Mouse (Mus musculus) mesoderm, embryonic 11.5 days (tissue): Measurements from ENCODE around the gene Gphn.

Experiments used
- DNase-seq: peaks from one replicate; pipeline ENCODE4 v3.0.0-alpha.2; 2012; ENCODE audit warnings: low read depth, low spot score

Gene Gphn

GRCm38 (mm10) chr12:78225707-78226518 is at the start of gene Gphn:
Gene Gphn, plus strand, starts transcription at chr12:78226379.
- DNase-seq: peak; percentile 93

DNA sequence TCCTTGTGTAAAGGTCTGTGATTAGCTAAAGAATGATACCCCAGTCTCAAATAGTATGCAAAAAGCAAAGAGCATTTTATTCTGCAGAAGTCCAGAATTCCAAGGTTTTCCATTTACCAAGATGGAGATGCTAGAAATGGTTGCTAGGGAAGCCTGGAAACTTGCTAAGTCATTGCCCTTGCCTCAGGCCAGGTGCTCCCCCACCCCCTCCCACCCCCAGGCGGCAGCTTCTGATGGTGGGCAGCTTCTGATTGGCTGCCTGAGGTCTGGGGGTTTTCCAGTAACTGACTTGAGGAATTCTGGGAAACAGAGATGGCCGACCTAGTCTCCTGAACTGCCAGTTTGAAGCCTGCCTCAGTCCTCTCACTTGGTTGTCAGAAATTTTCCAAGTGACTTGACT is 44.7 kb upstream of the Gphn start:
- no peak for DNase-seq

GRCm38 (mm10) chr12:78193942-78194341 is 32.2 kb upstream of the Gphn start, which contains the start of gene Gm6657:
Gene Gm6657, plus strand, starts transcription at chr12:78194242.
- DNase-seq: no peak

- DNase-seq: no peak
These were observed 30.8 kb upstream of the Gphn start for GRCm38 (mm10) chr12:78195368-78195767.

DNA sequence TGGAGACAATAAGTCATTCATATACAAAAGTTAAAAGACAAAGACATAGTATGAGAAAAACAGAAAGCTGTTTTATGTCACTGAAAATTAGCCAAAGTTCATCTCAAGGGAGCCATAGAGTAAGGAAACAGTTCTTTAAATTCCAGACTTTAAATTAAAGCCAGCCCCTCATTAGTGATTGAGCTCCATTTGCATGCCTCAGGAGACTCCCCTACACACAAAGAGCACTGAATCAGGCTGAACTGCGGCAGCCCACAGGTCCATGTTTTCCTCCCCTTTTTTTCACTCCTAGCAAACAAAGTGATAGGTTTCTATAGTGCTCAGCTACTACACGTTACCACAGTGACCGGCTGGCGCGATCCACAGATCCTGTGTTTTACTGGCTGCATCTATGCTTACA is 22.5 kb upstream of the Gphn start:
- no peak for DNase-seq

DNA sequence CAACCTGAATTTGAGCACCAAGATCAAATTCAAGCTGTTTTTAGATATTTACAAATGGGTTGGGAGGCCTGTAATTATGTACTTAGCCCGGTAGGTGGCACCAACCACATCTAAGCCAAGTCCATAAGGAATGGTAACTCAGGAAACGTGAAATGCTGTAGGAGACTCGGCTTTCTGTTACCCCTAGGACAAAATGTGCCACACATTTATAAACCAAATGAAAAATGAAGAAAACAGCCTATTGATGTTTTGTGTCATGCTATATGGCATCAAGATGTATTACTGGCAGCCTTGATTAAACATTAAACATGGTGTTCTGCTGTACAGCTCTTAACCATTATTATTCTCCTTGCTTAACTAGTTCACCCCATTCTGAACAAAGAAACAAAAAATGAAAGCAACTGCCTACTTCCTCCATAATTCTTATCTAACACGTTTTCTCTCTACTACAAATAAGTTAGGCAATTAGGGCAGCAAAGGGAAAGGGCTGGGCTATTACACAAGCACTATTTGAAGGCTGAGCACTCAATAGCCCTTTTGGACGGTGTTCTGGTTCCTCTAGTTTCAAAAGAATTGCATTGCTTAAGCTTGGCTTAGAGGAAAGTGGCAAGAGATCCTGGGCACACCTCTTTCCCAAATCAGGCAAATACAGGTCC is 20.1 kb upstream of the Gphn start:
- DNase-seq: peak; percentile 71

DNA sequence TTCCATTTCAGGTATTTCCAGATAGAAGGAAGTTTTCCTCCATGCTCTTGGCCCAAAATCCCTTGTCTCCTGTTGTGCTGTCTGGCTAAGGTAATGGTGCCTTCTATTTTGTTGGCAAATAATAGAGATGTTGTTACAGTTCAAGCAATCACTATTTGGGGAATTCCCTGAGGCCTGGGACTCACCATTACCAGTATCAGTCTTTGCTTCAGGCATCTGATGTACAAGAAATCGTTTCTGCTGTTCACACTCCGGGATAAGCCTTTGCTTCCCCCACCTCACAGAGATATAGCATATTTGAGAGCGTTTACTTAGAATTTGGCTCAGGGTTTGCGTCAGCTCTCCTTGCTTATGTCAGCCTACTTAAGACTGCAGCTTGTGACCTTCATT is 19.6 kb upstream of the Gphn start:
- DNase-seq: no peak

- DNase-seq: no peak
These were observed 16.3 kb upstream of the Gphn start for GRCm38 (mm10) chr12:78209856-78210255.

DNA sequence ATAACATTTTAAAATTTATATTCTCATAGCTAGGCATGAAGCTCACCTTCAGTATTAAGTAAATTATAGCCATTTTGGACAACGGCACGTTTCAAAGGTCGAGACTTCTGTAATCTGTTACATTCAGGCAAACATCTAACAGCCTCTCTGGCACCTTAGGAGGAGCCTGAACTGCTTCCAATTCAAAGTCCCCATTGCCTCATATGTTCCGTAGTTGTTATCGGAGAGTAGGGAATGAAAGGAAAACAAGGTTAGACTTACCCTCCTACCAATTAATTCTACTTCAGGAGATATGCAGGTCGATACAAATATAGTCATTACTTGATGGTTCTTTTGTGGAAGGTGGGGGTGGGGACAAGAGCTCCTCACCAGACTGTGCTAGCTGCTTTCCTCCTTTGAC is 10.7 kb upstream of the Gphn start:
- DNase-seq: no peak

- DNase-seq: no peak
These were observed 6.9 kb upstream of the Gphn start for GRCm38 (mm10) chr12:78219191-78219825.

- peak; percentile 92 for DNase-seq
These were observed 318 bp downstream of the Gphn start for GRCm38 (mm10) chr12:78226519-78226875.

DNA sequence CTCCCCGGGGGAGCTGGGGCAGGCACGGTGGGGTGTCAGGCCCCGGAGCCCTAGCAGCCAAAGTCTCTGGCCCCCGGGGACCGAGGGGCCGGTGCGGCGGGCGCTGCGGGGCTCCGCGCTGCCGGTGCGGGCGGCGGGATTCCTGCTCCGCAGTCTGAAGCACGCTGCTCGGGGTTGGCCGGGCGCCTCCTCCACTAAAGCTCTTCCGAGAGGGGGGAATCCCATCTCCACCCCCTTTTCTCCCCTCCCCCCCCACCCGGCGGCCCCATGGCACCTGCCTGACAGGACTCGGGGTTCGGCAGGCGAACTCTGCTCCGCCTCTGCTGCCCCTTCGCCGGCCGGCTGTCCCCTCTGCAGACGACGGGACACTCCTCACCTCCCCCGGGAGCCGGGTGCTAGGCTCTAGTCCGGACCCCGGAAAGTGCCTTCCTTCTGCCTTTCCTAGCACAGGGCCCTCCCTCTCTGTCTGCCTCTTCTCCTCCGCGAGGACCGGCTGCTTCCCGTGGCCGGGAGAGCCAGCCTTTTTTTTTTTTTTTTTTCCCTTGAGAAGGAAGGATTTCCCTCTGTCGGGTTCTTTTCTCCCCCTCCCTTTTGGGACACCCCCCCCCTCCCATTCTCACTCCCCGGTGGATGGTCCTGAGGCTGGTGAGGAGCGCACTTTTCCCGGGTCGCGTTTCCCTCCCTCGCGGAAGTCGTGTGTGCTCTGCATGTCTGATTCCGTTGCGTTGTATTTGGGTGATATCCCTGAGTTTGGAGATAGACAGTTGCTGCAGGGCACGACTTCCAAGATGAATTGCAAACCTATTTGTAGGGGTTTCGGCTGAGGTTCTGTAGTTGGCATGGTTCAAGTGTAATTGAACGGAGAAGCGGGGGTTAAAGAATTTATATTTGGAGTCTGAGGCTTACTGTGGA is 1.1 kb downstream of the Gphn start:
- DNase-seq: peak; percentile 31

DNA sequence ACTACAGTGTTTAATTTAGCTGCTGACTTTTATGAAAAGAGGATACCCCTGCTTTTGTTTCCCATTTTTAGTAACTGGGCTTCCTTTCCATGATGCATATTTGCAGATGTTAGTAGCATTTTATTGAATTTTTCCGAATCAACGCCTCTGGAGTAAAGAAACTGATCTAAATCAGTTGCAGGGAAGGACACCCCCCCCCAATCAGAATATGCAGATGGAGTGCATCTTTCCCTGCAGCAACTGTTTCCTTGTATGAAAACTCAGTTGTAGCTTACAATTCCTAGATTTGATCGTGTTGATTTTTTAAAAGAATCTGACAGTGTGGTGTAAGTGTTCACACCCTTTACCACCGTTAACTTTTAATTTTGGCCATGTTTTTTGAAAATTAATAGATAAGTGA is 2.0 kb downstream of the Gphn start:
- no peak for DNase-seq

DNA sequence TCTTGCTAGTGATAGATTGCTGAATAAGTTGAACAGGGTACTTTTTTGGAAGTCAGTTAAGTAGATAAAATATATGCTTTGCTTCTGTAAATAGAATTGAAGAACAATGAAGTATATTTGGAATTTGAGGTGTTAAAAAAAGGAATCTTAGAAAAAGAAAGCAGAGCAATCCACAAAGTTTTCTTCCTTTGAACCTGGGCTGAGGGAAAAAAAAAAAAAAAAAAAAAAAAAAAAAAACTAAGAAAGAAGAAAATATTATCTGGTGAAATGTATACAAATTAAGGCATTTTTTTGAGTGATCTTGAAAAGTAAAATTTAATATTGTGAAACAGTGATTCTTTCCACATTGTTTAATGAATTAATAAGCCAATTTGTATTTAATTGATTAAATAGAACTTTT is 6.4 kb downstream of the Gphn start:
- DNase-seq: no peak

DNA sequence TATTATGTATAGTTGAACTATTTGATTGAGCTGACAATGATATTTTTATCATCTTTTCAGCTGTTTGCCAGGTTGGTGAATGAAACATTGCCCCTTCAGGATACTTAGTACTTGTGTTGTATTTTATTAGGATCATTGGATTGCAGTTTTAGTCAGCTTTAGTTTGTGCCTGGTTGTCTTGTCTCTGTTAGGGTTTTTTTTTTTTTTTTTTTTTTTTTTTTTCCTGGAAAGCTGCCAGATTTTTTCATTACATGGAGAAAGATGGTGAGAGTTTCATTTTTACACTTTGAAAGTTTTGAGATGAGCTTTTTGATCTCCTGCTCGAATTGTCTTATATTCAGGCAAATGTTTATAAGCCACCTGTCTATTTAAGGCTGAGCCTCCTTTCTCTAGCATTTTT is 22.2 kb downstream of the Gphn start:
- DNase-seq: no peak

- no peak for DNase-seq
These were observed 23.0 kb downstream of the Gphn start for GRCm38 (mm10) chr12:78249151-78249550.

DNA sequence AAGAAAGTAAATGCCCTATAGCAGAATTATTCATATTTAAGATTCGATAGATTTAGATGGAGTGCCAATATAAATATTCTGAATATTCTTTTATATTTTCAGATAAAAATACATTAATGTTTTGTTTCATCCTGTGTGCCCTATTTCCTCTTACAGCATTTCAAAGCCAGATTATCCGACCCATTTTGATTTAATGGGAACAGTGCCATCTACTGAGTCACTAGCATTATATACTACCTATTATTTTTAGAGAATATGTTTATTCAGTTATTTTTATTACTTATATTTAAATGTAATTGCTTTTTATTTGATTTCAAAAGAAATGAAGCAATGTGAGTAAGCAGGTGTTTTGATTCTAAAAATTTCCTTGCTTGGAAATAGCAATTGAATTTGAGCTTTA is 51.2 kb downstream of the Gphn start:
- DNase-seq: no peak

DNA sequence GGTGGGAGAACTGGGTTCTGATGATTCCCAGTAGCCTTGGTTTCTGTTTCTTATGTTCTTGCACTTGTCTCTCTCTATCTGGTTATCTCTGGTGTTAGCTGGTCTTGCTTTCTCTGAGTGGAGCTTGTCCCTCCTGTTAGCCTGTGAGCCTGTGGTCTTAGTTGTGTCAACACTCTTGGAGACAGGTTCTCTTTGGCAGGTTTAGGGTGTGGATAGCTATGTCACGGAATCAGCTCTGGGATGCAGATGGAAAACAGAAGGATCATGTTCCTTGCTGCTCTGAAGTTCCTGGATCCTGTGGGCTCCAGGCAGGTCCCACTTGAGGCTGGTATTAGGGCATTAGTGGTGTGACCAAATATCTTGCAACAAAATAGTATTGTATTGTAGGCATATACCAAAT is 64.2 kb downstream of the Gphn start:
- DNase-seq: no peak

GRCm38 (mm10) chr12:78298824-78299398 is 72.7 kb downstream of the Gphn start:
- no peak for DNase-seq

DNA sequence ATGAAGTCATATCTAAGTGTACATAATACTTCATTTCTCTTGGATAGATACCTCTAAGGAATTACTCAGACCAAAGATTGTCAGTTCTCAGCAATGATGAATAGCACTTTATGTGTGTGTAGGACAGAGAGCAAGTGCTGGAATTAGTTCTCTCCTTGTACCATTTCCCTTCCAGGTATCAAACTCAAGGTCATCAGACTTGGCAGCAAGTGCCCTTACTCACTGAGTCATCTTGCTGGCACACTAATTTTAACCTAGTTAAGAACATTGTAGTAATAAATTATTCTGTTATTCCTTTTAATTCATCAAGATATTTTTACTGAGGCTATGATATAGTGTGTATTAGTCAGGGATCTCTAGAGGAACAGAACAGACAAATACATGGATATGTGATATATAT is 88.9 kb downstream of the Gphn start:
- no peak for DNase-seq

DNA sequence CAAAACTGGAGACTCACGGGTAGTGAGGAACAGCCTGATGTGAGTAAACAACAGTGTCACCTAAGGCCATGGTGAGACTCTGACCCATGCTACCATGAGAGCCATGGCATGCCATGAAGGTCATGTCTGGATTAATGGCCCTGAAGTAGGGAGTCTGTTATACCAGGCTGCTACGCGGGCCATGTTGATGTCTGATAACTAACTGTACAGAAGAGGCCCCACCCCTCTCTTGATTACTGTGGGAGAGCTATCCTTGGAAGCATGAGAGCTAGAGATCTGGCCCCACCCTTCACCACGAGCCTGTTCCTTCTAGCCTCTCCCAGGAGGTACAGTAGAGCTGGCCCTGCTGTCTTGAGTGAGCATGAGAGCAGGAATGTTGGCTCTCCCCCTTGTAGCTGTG is 101.8 kb downstream of the Gphn start:
- no peak for DNase-seq
